Mouse (Mus musculus): ENCODE data around the gene Mark2. TPM values are rescaled to one million over a fixed set of nuclear protein-coding genes. Genes with fewer than 3 reads are reported as not detected.

The Mark2 gene
- polyA plus RNA-seq, 1 experiment = 66.7 TPM

GRCm38 (mm10) chr19:7280557-7281330 lies 60.9 kb downstream of the Mark2 start:
- Histone ChIP-seq H3K27ac (ENCODE audit: control insufficient read depth, insufficient read depth, low read depth, low read length, poor library complexity) (no peak overlapping the region), H3K4me1 (ENCODE audit: control insufficient read depth, insufficient read depth, low read length) (no peaks in the 10 kb centered on the region), H3K4me3 (replicated peaks; ENCODE audit: control insufficient read depth, low read depth, low read length) (no peak overlapping the region)
- TF ChIP-seq POLR2A (IDR thresholded peaks at IDR 0.05; ENCODE audit: borderline replicate concordance, control insufficient read depth, low read depth, low read length) = no peak
- WGBS = 91% methylated on average over 18 of the region's 18 CpGs

- TF ChIP-seq CTCF (IDR thresholded peaks at IDR 0.05; ENCODE audit: control insufficient read depth, insufficient read depth, low read length) (peak; percentile 58), POLR2A (IDR thresholded peaks at IDR 0.05; ENCODE audit: borderline replicate concordance, control insufficient read depth, low read depth, low read length) (no peak)
- no peak overlapping the region for H3K4me3 ChIP-seq (replicated peaks; ENCODE audit: control insufficient read depth, low read depth, low read length)
- H3K27ac ChIP-seq (ENCODE audit: control insufficient read depth, insufficient read depth, low read depth, low read length, poor library complexity) = no peak overlapping the region
- no peaks in the 10 kb centered on the region for H3K4me1 ChIP-seq (ENCODE audit: control insufficient read depth, insufficient read depth, low read length)
- 63% methylated on average over 6 of the region's 6 CpGs for WGBS
Observed at GRCm38 (mm10) chr19:7279114-7279513, 62.5 kb downstream of the Mark2 start.

GRCm38 (mm10) chr19:7278200-7278906 lies 63.3 kb downstream of the Mark2 start:
- Histone ChIP-seq H3K4me3 (replicated peaks; ENCODE audit: control insufficient read depth, low read depth, low read length) (no peak overlapping the region), H3K27ac (ENCODE audit: control insufficient read depth, insufficient read depth, low read depth, low read length, poor library complexity) (no peak overlapping the region), H3K4me1 (ENCODE audit: control insufficient read depth, insufficient read depth, low read length) (no peaks in the 10 kb centered on the region)
- WGBS = 75% methylated on average over 6 of the region's 6 CpGs
- TF ChIP-seq CTCF (IDR thresholded peaks at IDR 0.05; ENCODE audit: control insufficient read depth, insufficient read depth, low read length) (no peak), POLR2A (IDR thresholded peaks at IDR 0.05; ENCODE audit: borderline replicate concordance, control insufficient read depth, low read depth, low read length) (no peak)

- Histone ChIP-seq H3K27ac (ENCODE audit: control insufficient read depth, insufficient read depth, low read depth, low read length, poor library complexity) (no peak overlapping the region), H3K4me3 (replicated peaks; ENCODE audit: control insufficient read depth, low read depth, low read length) (no peak overlapping the region), H3K4me1 (ENCODE audit: control insufficient read depth, insufficient read depth, low read length) (no peaks in the 10 kb centered on the region)
- TF ChIP-seq POLR2A (IDR thresholded peaks at IDR 0.05; ENCODE audit: borderline replicate concordance, control insufficient read depth, low read depth, low read length) (no peak), CTCF (IDR thresholded peaks at IDR 0.05; ENCODE audit: control insufficient read depth, insufficient read depth, low read length) (no peak)
- WGBS = 78% methylated on average over 7 of the region's 7 CpGs
Observed at GRCm38 (mm10) chr19:7276796-7277195, 64.9 kb downstream of the Mark2 start.

- H3K4me3 ChIP-seq (replicated peaks; ENCODE audit: control insufficient read depth, low read depth, low read length) = no peak overlapping the region
- TF ChIP-seq CTCF (IDR thresholded peaks at IDR 0.05; ENCODE audit: control insufficient read depth, insufficient read depth, low read length) = no peak
- WGBS = 72% methylated on average over 7 of the region's 7 CpGs
- no peak overlapping the region for H3K27ac ChIP-seq (ENCODE audit: control insufficient read depth, insufficient read depth, low read depth, low read length, poor library complexity)
- no peaks in the 10 kb centered on the region for H3K4me1 ChIP-seq (ENCODE audit: control insufficient read depth, insufficient read depth, low read length)
Observed at GRCm38 (mm10) chr19:7276053-7276659, 65.5 kb downstream of the Mark2 start.

- 62% methylated on average over 7 of the region's 7 CpGs for WGBS
- Histone ChIP-seq H3K27ac (ENCODE audit: control insufficient read depth, insufficient read depth, low read depth, low read length, poor library complexity) (no peak overlapping the region), H3K4me3 (replicated peaks; ENCODE audit: control insufficient read depth, low read depth, low read length) (no peak overlapping the region), H3K4me1 (ENCODE audit: control insufficient read depth, insufficient read depth, low read length) (no peaks in the 10 kb centered on the region)
- TF ChIP-seq CTCF (IDR thresholded peaks at IDR 0.05; ENCODE audit: control insufficient read depth, insufficient read depth, low read length) = no peak
- no peak for TF ChIP-seq POLR2A (IDR thresholded peaks at IDR 0.05; ENCODE audit: borderline replicate concordance, control insufficient read depth, low read depth, low read length)
Observed at GRCm38 (mm10) chr19:7275131-7275789, 66.4 kb downstream of the Mark2 start.

- Histone ChIP-seq H3K4me3 (replicated peaks; ENCODE audit: control insufficient read depth, low read depth, low read length) (no peak overlapping the region), H3K4me1 (ENCODE audit: control insufficient read depth, insufficient read depth, low read length) (no peaks in the 10 kb centered on the region), H3K27ac (ENCODE audit: control insufficient read depth, insufficient read depth, low read depth, low read length, poor library complexity) (no peak overlapping the region)
- TF ChIP-seq CTCF (IDR thresholded peaks at IDR 0.05; ENCODE audit: control insufficient read depth, insufficient read depth, low read length) = no peak
- TF ChIP-seq POLR2A (IDR thresholded peaks at IDR 0.05; ENCODE audit: borderline replicate concordance, control insufficient read depth, low read depth, low read length) = no peak
- 27% methylated on average over 12 of the region's 13 CpGs for WGBS
Observed at GRCm38 (mm10) chr19:7274326-7274990, 67.2 kb downstream of the Mark2 start.
